Mouse (Mus musculus): ENCODE results near the gene 2310061I04Rik. TPM values are rescaled to one million over a fixed set of nuclear protein-coding genes. Genes with fewer than 3 reads are reported as not detected.

The 2310061I04Rik gene
- polyA plus RNA-seq, 1 experiment = 142 TPM

- Histone ChIP-seq H3K27ac (ENCODE audit: insufficient read depth, low read depth, low read length) (no peak overlapping the region), H3K4me3 (ENCODE audit: low read depth, low read length) (no peak overlapping the region), H3K4me1 (ENCODE audit: control insufficient read depth, insufficient read depth, insufficient read length, low read length) (peaks cover 7% of the 10 kb centered on the region; the same call in 1 of the 2 replicates), H3K36me3 (ENCODE audit: control insufficient read depth, insufficient read depth, low read length) (peaks cover 57% of the 10 kb centered on the region), H3K27me3 (ENCODE audit: control insufficient read depth, insufficient read depth, low read length) (no peaks in the 10 kb centered on the region)
- WGBS = 93% methylated on average over 2 of the region's 2 CpGs
- TF ChIP-seq CTCF (IDR thresholded peaks at IDR 0.05; ENCODE audit: extremely low read depth, insufficient read length, insufficient replicate concordance, low read depth, low read length) (no peak), POLR2A (IDR thresholded peaks at IDR 0.05; ENCODE audit: low read depth, low read length) (no peak)
Observed at GRCm38 (mm10) chr17:35929534-35929933, 32.3 kb upstream of the 2310061I04Rik start.

GRCm38 (mm10) chr17:35927471-35927870 lies 30.2 kb upstream of the 2310061I04Rik start:
- no peak for TF ChIP-seq CTCF (IDR thresholded peaks at IDR 0.05; ENCODE audit: extremely low read depth, insufficient read length, insufficient replicate concordance, low read depth, low read length)
- no peak for TF ChIP-seq POLR2A (IDR thresholded peaks at IDR 0.05; ENCODE audit: low read depth, low read length)
- Histone ChIP-seq H3K4me3 (ENCODE audit: low read depth, low read length) (no peak overlapping the region), H3K27ac (ENCODE audit: insufficient read depth, low read depth, low read length) (no peak overlapping the region), H3K36me3 (ENCODE audit: control insufficient read depth, insufficient read depth, low read length) (peaks cover 71% of the 10 kb centered on the region), H3K27me3 (ENCODE audit: control insufficient read depth, insufficient read depth, low read length) (no peaks in the 10 kb centered on the region), H3K4me1 (ENCODE audit: control insufficient read depth, insufficient read depth, insufficient read length, low read length) (peaks cover 10% of the 10 kb centered on the region)
- 16% methylated on average over 1 of the region's 1 CpGs for WGBS

DNA sequence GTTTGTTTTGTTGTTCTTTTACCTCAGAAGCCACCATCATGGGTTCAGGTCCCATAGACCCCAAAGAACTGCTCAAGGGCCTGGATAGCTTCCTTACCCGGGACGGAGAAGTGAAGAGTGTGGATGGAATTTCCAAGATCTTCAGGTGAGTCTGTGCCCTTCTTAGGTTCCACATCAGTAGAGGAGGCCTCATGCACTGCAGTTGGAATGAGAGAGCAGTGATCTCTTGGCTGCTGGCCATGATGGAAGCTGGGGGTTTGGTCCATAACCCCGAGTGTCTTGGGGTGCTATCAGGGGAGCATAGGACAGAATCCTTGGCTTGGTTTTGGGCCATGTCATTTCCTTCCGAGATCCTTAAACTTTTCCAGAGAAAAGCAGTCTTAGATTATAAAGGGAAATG lies 26.1 kb upstream of the 2310061I04Rik start:
- TF ChIP-seq POLR2A (IDR thresholded peaks at IDR 0.05; ENCODE audit: low read depth, low read length) (no peak), CTCF (IDR thresholded peaks at IDR 0.05; ENCODE audit: extremely low read depth, insufficient read length, insufficient replicate concordance, low read depth, low read length) (no peak)
- 80% methylated on average over 4 of the region's 4 CpGs for WGBS
- H3K4me1 ChIP-seq (ENCODE audit: control insufficient read depth, insufficient read depth, insufficient read length, low read length) = peaks cover 25% of the 10 kb centered on the region
- H3K27ac ChIP-seq (ENCODE audit: insufficient read depth, low read depth, low read length) = no peak overlapping the region
- no peak overlapping the region for H3K4me3 ChIP-seq (ENCODE audit: low read depth, low read length)
- no peaks in the 10 kb centered on the region for H3K27me3 ChIP-seq (ENCODE audit: control insufficient read depth, insufficient read depth, low read length)
- peaks cover 48% of the 10 kb centered on the region for H3K36me3 ChIP-seq (ENCODE audit: control insufficient read depth, insufficient read depth, low read length)

- TF ChIP-seq CTCF (IDR thresholded peaks at IDR 0.05; ENCODE audit: extremely low read depth, insufficient read length, insufficient replicate concordance, low read depth, low read length) (no peak), POLR2A (IDR thresholded peaks at IDR 0.05; ENCODE audit: low read depth, low read length) (no peak)
- WGBS = 48% methylated on average over 3 of the region's 3 CpGs
- H3K36me3 ChIP-seq (ENCODE audit: control insufficient read depth, insufficient read depth, low read length) = peaks cover 45% of the 10 kb centered on the region
- H3K27ac ChIP-seq (ENCODE audit: insufficient read depth, low read depth, low read length) = peak overlapping the region; percentile 46
- H3K4me1 ChIP-seq (ENCODE audit: control insufficient read depth, insufficient read depth, insufficient read length, low read length) = peaks cover 25% of the 10 kb centered on the region
- H3K27me3 ChIP-seq (ENCODE audit: control insufficient read depth, insufficient read depth, low read length) = no peaks in the 10 kb centered on the region
- H3K4me3 ChIP-seq (ENCODE audit: low read depth, low read length) = no peak overlapping the region
Observed at GRCm38 (mm10) chr17:35922566-35922965, 25.3 kb upstream of the 2310061I04Rik start.

DNA sequence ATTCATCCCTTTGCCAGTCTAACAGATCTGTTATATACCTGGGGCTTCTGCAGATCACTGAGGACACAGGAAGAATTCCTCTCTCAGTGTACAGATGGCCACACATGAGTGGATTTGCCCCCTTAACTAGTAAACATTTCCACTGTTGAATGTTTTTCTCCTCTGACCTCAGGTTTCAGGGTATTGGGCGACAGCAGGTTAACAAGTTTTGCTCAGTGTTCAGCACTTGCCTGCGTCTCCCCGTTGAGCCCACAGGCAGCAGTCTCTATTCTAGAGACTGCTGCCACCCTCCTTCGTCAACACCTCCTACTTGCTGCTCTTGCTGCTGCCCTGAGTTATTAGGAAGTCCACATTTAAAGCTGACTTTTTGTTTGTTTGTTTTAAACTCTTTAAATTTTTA lies 24.5 kb upstream of the 2310061I04Rik start:
- peaks cover 46% of the 10 kb centered on the region for H3K36me3 ChIP-seq (ENCODE audit: control insufficient read depth, insufficient read depth, low read length)
- WGBS = 80% methylated on average over 4 of the region's 4 CpGs
- H3K27ac ChIP-seq (ENCODE audit: insufficient read depth, low read depth, low read length) = no peak overlapping the region
- TF ChIP-seq POLR2A (IDR thresholded peaks at IDR 0.05; ENCODE audit: low read depth, low read length) (no peak), CTCF (IDR thresholded peaks at IDR 0.05; ENCODE audit: extremely low read depth, insufficient read length, insufficient replicate concordance, low read depth, low read length) (no peak)
- no peak overlapping the region for H3K4me3 ChIP-seq (ENCODE audit: low read depth, low read length)
- H3K4me1 ChIP-seq (ENCODE audit: control insufficient read depth, insufficient read depth, insufficient read length, low read length) = peaks cover 22% of the 10 kb centered on the region
- no peaks in the 10 kb centered on the region for H3K27me3 ChIP-seq (ENCODE audit: control insufficient read depth, insufficient read depth, low read length)

DNA sequence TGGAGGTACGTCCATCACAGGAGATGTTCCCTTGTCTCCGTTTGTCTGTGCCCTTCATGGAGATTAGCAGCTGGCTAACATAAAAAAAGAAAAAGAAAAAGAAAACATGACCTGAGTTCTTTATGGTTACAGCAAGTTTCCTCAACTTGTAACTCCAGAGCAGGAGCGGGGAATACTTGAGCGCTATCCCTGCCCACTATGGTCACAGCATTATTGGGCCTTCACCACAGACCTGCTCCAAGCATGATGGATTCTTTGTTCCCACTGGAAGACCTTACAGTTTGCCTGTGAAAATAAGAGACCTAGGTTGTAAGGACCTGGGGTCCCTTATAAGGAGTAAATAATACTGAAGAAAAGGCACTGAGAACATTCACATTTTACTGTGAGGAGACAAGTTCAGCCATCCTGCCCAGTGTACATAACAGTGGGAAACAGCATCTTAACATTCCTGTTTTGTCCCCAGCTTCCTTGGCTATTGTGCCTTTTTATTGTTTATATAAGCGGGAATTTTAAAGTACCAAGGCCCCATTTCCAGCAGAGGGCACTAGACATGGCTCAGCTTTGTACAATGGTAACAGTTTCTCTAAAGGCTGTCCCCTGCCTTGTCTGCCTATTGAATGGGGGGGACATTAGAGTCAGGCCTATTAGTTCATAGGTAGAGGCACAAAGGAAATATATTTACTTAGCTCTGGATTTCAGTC lies 23.8 kb upstream of the 2310061I04Rik start:
- H3K27ac ChIP-seq (ENCODE audit: insufficient read depth, low read depth, low read length) = peak overlapping the region; percentile 26; the same call in 1 of the 2 replicates
- TF ChIP-seq POLR2A (IDR thresholded peaks at IDR 0.05; ENCODE audit: low read depth, low read length) = no peak
- no peak for TF ChIP-seq CTCF (IDR thresholded peaks at IDR 0.05; ENCODE audit: extremely low read depth, insufficient read length, insufficient replicate concordance, low read depth, low read length)

GRCm38 (mm10) chr17:35920384-35920783 lies 23.2 kb upstream of the 2310061I04Rik start:
- no peaks in the 10 kb centered on the region for H3K27me3 ChIP-seq (ENCODE audit: control insufficient read depth, insufficient read depth, low read length)
- WGBS = 71% methylated on average over 1 of the region's 1 CpGs

More for the DNA sequence above, 23.8 kb upstream of the 2310061I04Rik start:
- H3K4me1 ChIP-seq (ENCODE audit: control insufficient read depth, insufficient read depth, insufficient read length, low read length) = peaks cover 18% of the 10 kb centered on the region
- WGBS = 72% methylated on average over 5 of the region's 5 CpGs
- peaks cover 39% of the 10 kb centered on the region for H3K36me3 ChIP-seq (ENCODE audit: control insufficient read depth, insufficient read depth, low read length)
- no peaks in the 10 kb centered on the region for H3K27me3 ChIP-seq (ENCODE audit: control insufficient read depth, insufficient read depth, low read length)
- H3K4me3 ChIP-seq (ENCODE audit: low read depth, low read length) = no peak overlapping the region

More at GRCm38 (mm10) chr17:35920384-35920783, 23.2 kb upstream of the 2310061I04Rik start:
- H3K4me3 ChIP-seq (ENCODE audit: low read depth, low read length) = no peak overlapping the region
- H3K4me1 ChIP-seq (ENCODE audit: control insufficient read depth, insufficient read depth, insufficient read length, low read length) = peaks cover 18% of the 10 kb centered on the region
- TF ChIP-seq CTCF (IDR thresholded peaks at IDR 0.05; ENCODE audit: extremely low read depth, insufficient read length, insufficient replicate concordance, low read depth, low read length) (no peak), POLR2A (IDR thresholded peaks at IDR 0.05; ENCODE audit: low read depth, low read length) (no peak)
- H3K27ac ChIP-seq (ENCODE audit: insufficient read depth, low read depth, low read length) = peak overlapping the region; percentile 84; the same call in 1 of the 2 replicates
- peaks cover 35% of the 10 kb centered on the region for H3K36me3 ChIP-seq (ENCODE audit: control insufficient read depth, insufficient read depth, low read length)

Data from small intestine, adult 2 months (tissue).